In the genomic region with DNA sequence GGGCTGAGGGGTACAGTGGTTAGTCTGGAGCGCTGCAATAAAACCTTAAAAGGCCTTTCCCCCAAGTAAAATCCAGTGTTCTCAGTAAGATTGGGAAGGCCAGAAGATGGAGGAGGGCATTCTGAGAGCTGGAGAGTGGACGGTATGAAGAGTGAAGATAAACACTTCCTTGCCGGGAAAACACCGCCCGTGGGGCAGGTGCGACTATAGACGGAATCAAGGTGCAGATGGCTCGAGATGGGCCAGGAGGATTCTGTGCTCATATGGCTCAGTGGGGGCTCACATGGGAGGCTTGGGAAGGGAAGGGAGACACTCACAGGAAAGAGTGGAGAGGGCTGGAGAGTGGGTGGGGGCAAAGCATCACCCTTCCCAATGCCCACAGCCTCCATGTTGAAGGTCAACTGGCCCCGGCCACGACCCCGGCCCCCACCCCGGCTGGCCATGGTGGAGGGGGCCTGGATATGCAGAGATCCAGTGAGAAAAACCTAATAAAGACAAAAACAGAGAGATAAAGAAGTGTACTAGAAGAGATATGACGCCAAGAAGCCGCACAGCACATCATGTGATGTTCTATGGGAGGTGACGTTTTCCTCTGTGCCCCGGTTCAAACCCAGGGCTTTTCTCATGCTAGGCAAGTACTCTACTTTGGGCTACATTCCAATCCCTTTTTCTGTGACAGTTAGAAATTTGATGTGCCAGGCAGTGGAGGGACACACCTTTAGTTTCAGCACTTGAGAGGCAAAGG, we compare ENCODE assay signal across 26 mouse cellular contexts. TPM values are rescaled to one million over a fixed set of nuclear protein-coding genes. Genes with fewer than 3 reads are reported as not detected.
DNase-seq lines count a peak whose midpoint lies in the region; ATAC-seq and TF ChIP-seq lines count a peak whose summit lies in the region.
"Had no signal": no experiment of that assay in that cellular context is flagged by ENCODE, and none has a peak within 500 bp of the region (broad histone marks: within the 10 kb centered on the region; RNA-seq: fewer than 3 reads in every experiment).

No protein-coding gene starts in this region.

- H3K27me3 ChIP-seq in forebrain, embryonic 13.5 days = 0 out of 2 replicates have a peak, but pooled peaks cover 4% of the 10 kb centered on the region
- no peaks in the 10 kb centered on the region for H3K27me3 ChIP-seq in forebrain, postnatal 0 days (ENCODE audit: insufficient read depth, low read length)
- no peaks in the 10 kb centered on the region for H3K27me3 ChIP-seq in intestine, embryonic 15.5 days (replicated peaks)
- no peaks in the 10 kb centered on the region for H3K27me3 ChIP-seq in intestine, postnatal 0 days (replicated peaks; ENCODE audit: control insufficient read depth, insufficient read depth, low read length)
- no peaks in the 10 kb centered on the region for H3K27me3 ChIP-seq in MEL (ENCODE audit: control insufficient read depth in 1 of 2, insufficient read depth in 2 of 2, low read length in 2 of 2)
- H3K27me3 ChIP-seq: heart, embryonic 15.5 days had no signal

- 82% methylated on average over 16 of the region's 16 CpGs for WGBS in forebrain, embryonic 13.5 days
- WGBS in forebrain, postnatal 0 days = 81% methylated on average over 16 of the region's 16 CpGs
- 84% methylated on average over 16 of the region's 16 CpGs for WGBS in intestine, embryonic 15.5 days
- 85% methylated on average over 16 of the region's 16 CpGs for WGBS in intestine, postnatal 0 days

- no peak for TF ChIP-seq RAD21 in MEL (IDR thresholded peaks at IDR 0.05; ENCODE audit: low read depth, low read length)

- H3K9me3 ChIP-seq in forebrain, embryonic 13.5 days (replicated peaks) = no peaks in the 10 kb centered on the region
- no peaks in the 10 kb centered on the region for H3K9me3 ChIP-seq in forebrain, postnatal 0 days (ENCODE audit: low read length)
- no peaks in the 10 kb centered on the region for H3K9me3 ChIP-seq in intestine, embryonic 15.5 days
- no peaks in the 10 kb centered on the region for H3K9me3 ChIP-seq in intestine, postnatal 0 days (ENCODE audit: control insufficient read depth)
- H3K9me3 ChIP-seq in MEL (replicated peaks; ENCODE audit: insufficient read depth, low read length) = no peaks in the 10 kb centered on the region
- H3K9me3 ChIP-seq: forebrain, embryonic 10.5 days; heart, embryonic 10.5 days; heart, embryonic 15.5 days had no signal

- peaks cover 10% of the 10 kb centered on the region for H3K4me1 ChIP-seq in forebrain, embryonic 13.5 days
- 0 out of 2 replicates have a peak, but pooled peaks cover 5% of the 10 kb centered on the region for H3K4me1 ChIP-seq in forebrain, postnatal 0 days (ENCODE audit: insufficient read depth)
- peaks cover 9% of the 10 kb centered on the region for H3K4me1 ChIP-seq in intestine, embryonic 15.5 days (replicated peaks)
- H3K4me1 ChIP-seq in intestine, postnatal 0 days (replicated peaks; ENCODE audit: control insufficient read depth, insufficient read depth, low read length) = peaks cover 9% of the 10 kb centered on the region; the same call in 1 of the 2 replicates
- peaks cover 11 to 34% of the 10 kb centered on the region in 2 experiments for H3K4me1 ChIP-seq in MEL (ENCODE audit: control insufficient read depth in 1 of 2, insufficient read depth in 2 of 2, low read length in 2 of 2)

- H3K4me2 ChIP-seq in forebrain, embryonic 13.5 days = no peak overlapping the region
- no peak overlapping the region for H3K4me2 ChIP-seq in forebrain, postnatal 0 days (ENCODE audit: low read depth)
- no peak overlapping the region for H3K4me2 ChIP-seq in intestine, embryonic 15.5 days (replicated peaks)
- H3K4me2 ChIP-seq in intestine, postnatal 0 days (replicated peaks; ENCODE audit: low read depth) = no peak overlapping the region
- H3K4me2 ChIP-seq: heart, embryonic 15.5 days; hindbrain, embryonic 14.5 days had no signal

- no peaks in the 10 kb centered on the region; the same call in 1 of the 2 replicates for H3K79me2 ChIP-seq in MEL (ENCODE audit: control insufficient read depth, insufficient read depth, low read length, poor library complexity)

- no peak overlapping the region for H3K27ac ChIP-seq in forebrain, embryonic 13.5 days
- H3K27ac ChIP-seq in forebrain, postnatal 0 days (ENCODE audit: low read depth, low read length) = no peak overlapping the region
- no peak overlapping the region for H3K27ac ChIP-seq in intestine, embryonic 15.5 days
- H3K27ac ChIP-seq in intestine, postnatal 0 days (ENCODE audit: low read depth, low read length) = no peak overlapping the region
- H3K27ac ChIP-seq in MEL (ENCODE audit: control insufficient read depth, low read depth, low read length) = 0 out of 2 replicates have a peak overlapping the region, but pooled peaks have one; percentile 0
- H3K27ac ChIP-seq: forebrain, embryonic 10.5 days; heart, adult 2 months; heart, embryonic 15.5 days; hindbrain, embryonic 14.5 days; hindbrain, postnatal 0 days had no signal

- no peak for ATAC-seq in forebrain, embryonic 13.5 days
- ATAC-seq in forebrain, postnatal 0 days = no peak
- ATAC-seq in intestine, embryonic 15.5 days = no peak
- ATAC-seq in intestine, postnatal 0 days = no peak
- ATAC-seq: forebrain, embryonic 14.5 days; hindbrain, postnatal 0 days; inflammation-experienced regulatory T-cells, adult 6 months had no signal

- no peak for TF ChIP-seq CTCF in forebrain, postnatal 0 days (IDR thresholded peaks at IDR 0.05; ENCODE audit: low read depth)
- no peak for TF ChIP-seq CTCF in intestine, postnatal 0 days (IDR thresholded peaks at IDR 0.05; ENCODE audit: low read depth)
- TF ChIP-seq CTCF in MEL (IDR thresholded peaks at IDR 0.05 in 2 of 3, conservative IDR thresholded peaks at IDR 0.05 in 1 of 3; ENCODE audit: control insufficient read depth in 1 of 3, insufficient read depth in 1 of 3, low read depth in 2 of 3, low read length in 3 of 3, poor library complexity in 1 of 3, severe bottlenecking in 1 of 3) = no peak; a peak in 1 of 6 replicates

- no peak overlapping the region for H3K4me3 ChIP-seq in forebrain, embryonic 13.5 days
- H3K4me3 ChIP-seq in forebrain, postnatal 0 days (ENCODE audit: low read depth, low read length) = no peak overlapping the region
- no peak overlapping the region for H3K4me3 ChIP-seq in intestine, embryonic 15.5 days (replicated peaks)
- no peak overlapping the region for H3K4me3 ChIP-seq in intestine, postnatal 0 days (ENCODE audit: low read depth, low read length)
- H3K4me3 ChIP-seq in MEL (ENCODE audit: control insufficient read depth in 1 of 2, insufficient read depth in 1 of 2, low read depth in 2 of 2, low read length in 2 of 2) = peak overlapping the region in 1 of 2 experiments; percentile 21; a peak in 1 of 4 replicates
- H3K4me3 ChIP-seq: forebrain, embryonic 10.5 days; heart, adult 2 months; heart, embryonic 15.5 days had no signal

- no peak for DNase-seq in forebrain, postnatal 0 days
- DNase-seq in MEL (ENCODE audit: low read depth, low spot score) = peak; percentile 83
- no peak for DNase-seq in layer of hippocampus, adult 8-10 months (ENCODE audit: low spot score in 2 of 2)
- DNase-seq: adrenal gland, postnatal 10 days; adrenal gland, postnatal 36 days; cerebellum, adult 18-20 months; cerebellum, adult 9-10 months; gastrocnemius, postnatal 25 days; heart, adult 2 months; heart, postnatal 14 days; heart, postnatal 4 days; kidney, adult 11 months had no signal

- TF ChIP-seq EP300 in MEL (IDR thresholded peaks at IDR 0.05; ENCODE audit: low read depth in 1 of 2, low read length in 2 of 2) = peak; percentile 50 to 54; a peak in 2 of 4 replicates

- H3K9ac ChIP-seq in forebrain, embryonic 13.5 days = 0 out of 2 replicates have a peak overlapping the region, but pooled peaks have one; percentile 12
- H3K9ac ChIP-seq in forebrain, postnatal 0 days = no peak overlapping the region
- H3K9ac ChIP-seq in intestine, embryonic 15.5 days = 0 out of 2 replicates have a peak overlapping the region, but pooled peaks have one; percentile 8
- H3K9ac ChIP-seq in intestine, postnatal 0 days (ENCODE audit: low read depth, low read length) = no peak overlapping the region
- H3K9ac ChIP-seq in MEL (ENCODE audit: control insufficient read depth, low read depth, low read length, poor library complexity, severe bottlenecking) = peak overlapping the region; percentile 14; the same call in 1 of the 2 replicates
- H3K9ac ChIP-seq: heart, embryonic 15.5 days had no signal

- no peak for TF ChIP-seq POLR2A in MEL (IDR thresholded peaks at IDR 0.05; ENCODE audit: control insufficient read depth in 1 of 2, insufficient read depth in 1 of 2, low read depth in 1 of 2, low read length in 2 of 2, poor library complexity in 1 of 2)

- peaks cover 6% of the 10 kb centered on the region for H3K36me3 ChIP-seq in forebrain, embryonic 13.5 days (ENCODE audit: poor library complexity, severe bottlenecking)
- H3K36me3 ChIP-seq in forebrain, postnatal 0 days (ENCODE audit: insufficient read depth) = no peaks in the 10 kb centered on the region
- no peaks in the 10 kb centered on the region for H3K36me3 ChIP-seq in intestine, embryonic 15.5 days
- H3K36me3 ChIP-seq in intestine, postnatal 0 days (ENCODE audit: control insufficient read depth, insufficient read depth) = 0 out of 2 replicates have a peak, but pooled peaks cover 3% of the 10 kb centered on the region
- H3K36me3 ChIP-seq in MEL (ENCODE audit: control insufficient read depth in 1 of 2, insufficient read depth in 2 of 2, low read length in 2 of 2) = peaks cover 0 to 28% of the 10 kb centered on the region in 2 experiments; a peak in 2 of 4 replicates
- H3K36me3 ChIP-seq: forebrain, embryonic 10.5 days; heart, embryonic 15.5 days had no signal

RNA-seq across cellular contexts. Expression of a gene that starts 5.2 kb away (rescaled TPM):
- 1.2 and 1.3 TPM in 2 replicates for polyA plus RNA-seq in forebrain, embryonic 13.5 days (2015; fragmentation: Nextera tagmentation; extraction: Ambion mirVana)
- not detected in 2 replicates for total RNA-seq in forebrain, postnatal 0 days (2014; rRNA removed)
- polyA plus RNA-seq in forebrain, postnatal 0 days (2015; fragmentation: Nextera tagmentation; extraction: Ambion mirVana) = not detected in 2 replicates
- polyA plus RNA-seq in intestine, embryonic 15.5 days (2015; fragmentation: Nextera tagmentation; extraction: Ambion mirVana) = 0.67 and 1.5 TPM in 2 replicates
- 0.31 and 0.41 TPM in 2 replicates for polyA plus RNA-seq in intestine, postnatal 0 days (2015; fragmentation: Nextera tagmentation; extraction: Ambion mirVana)
- total RNA-seq in MEL (2012; rRNA removed) = not detected in 2 replicates
- 1 to 10 TPM in 1 of 2 experiments, not detected in 1; 1.4 TPM for polyA plus RNA-seq in MEL (2012; ENCODE audit: insufficient read depth in 1 of 2, insufficient read length in 2 of 2, low read depth in 1 of 2, low replicate concordance in 2 of 2, missing spikeins in 1 of 2)
- not detected for total RNA-seq in layer of hippocampus, adult 8-10 months (2022)
- total RNA-seq: adrenal gland, adult 18-20 months; adrenal gland, postnatal 36 days; hindbrain, postnatal 0 days had no signal
- polyA plus RNA-seq: embryonic facial prominence, embryonic 11.5 days; embryonic facial prominence, embryonic 14.5 days; forebrain, embryonic 14.5 days; gonadal fat pad, adult 2 months; heart, adult 2 months had no signal

RNA-seq across cellular contexts. Expression of a gene that starts 12.0 kb away (rescaled TPM):
- 37.5 and 40.2 TPM in 2 replicates for polyA plus RNA-seq in forebrain, embryonic 13.5 days (2015; fragmentation: Nextera tagmentation; extraction: Ambion mirVana)
- total RNA-seq in forebrain, postnatal 0 days (2014; rRNA removed) = 25.7 and 31.8 TPM in 2 replicates
- 27.8 and 35.9 TPM in 2 replicates for polyA plus RNA-seq in forebrain, postnatal 0 days (2015; fragmentation: Nextera tagmentation; extraction: Ambion mirVana)
- polyA plus RNA-seq in intestine, embryonic 15.5 days (2015; fragmentation: Nextera tagmentation; extraction: Ambion mirVana) = 26.5 and 31.3 TPM in 2 replicates
- polyA plus RNA-seq in intestine, postnatal 0 days (2015; fragmentation: Nextera tagmentation; extraction: Ambion mirVana) = 16.4 and 18.7 TPM in 2 replicates
- total RNA-seq in MEL (2012; rRNA removed) = 26.4 and 31.1 TPM in 2 replicates
- polyA plus RNA-seq in MEL (2012; ENCODE audit: insufficient read depth in 1 of 2, insufficient read length in 2 of 2, low read depth in 1 of 2, low replicate concordance in 2 of 2, missing spikeins in 1 of 2) = 10 to 100 TPM in 1 of 2 experiments, not detected in 1; 39.8 TPM
- 10 to 100 TPM; 30.1 to 38.6 (median 32.5) TPM for total RNA-seq in layer of hippocampus, adult 8-10 months (2022)

RNA-seq across cellular contexts. Expression of a gene that starts 14.5 kb away (rescaled TPM):
- polyA plus RNA-seq in forebrain, embryonic 13.5 days (2015; fragmentation: Nextera tagmentation; extraction: Ambion mirVana) = 6.6 and 6.7 TPM in 2 replicates
- 17.7 and 19.3 TPM in 2 replicates for total RNA-seq in forebrain, postnatal 0 days (2014; rRNA removed)
- 17.6 and 19.2 TPM in 2 replicates for polyA plus RNA-seq in forebrain, postnatal 0 days (2015; fragmentation: Nextera tagmentation; extraction: Ambion mirVana)
- polyA plus RNA-seq in intestine, embryonic 15.5 days (2015; fragmentation: Nextera tagmentation; extraction: Ambion mirVana) = 1.9 and 2.3 TPM in 2 replicates
- polyA plus RNA-seq in intestine, postnatal 0 days (2015; fragmentation: Nextera tagmentation; extraction: Ambion mirVana) = 0.92 and 1.3 TPM in 2 replicates
- 0.15 and 0.16 TPM in 2 replicates for total RNA-seq in MEL (2012; rRNA removed)
- polyA plus RNA-seq in MEL (2012; ENCODE audit: insufficient read depth in 1 of 2, insufficient read length in 2 of 2, low read depth in 1 of 2, low replicate concordance in 2 of 2, missing spikeins in 1 of 2) = under 1 TPM in 1 of 2 experiments, not detected in 1; 0.78 TPM
- 10 to 100 TPM; 49.5 to 56.2 (median 52.6) TPM for total RNA-seq in layer of hippocampus, adult 8-10 months (2022)

RNA-seq across cellular contexts. Expression of a gene that starts 19.0 kb away (rescaled TPM):
- polyA plus RNA-seq in forebrain, embryonic 13.5 days (2015; fragmentation: Nextera tagmentation; extraction: Ambion mirVana) = 6.9 and 7.2 TPM in 2 replicates
- total RNA-seq in forebrain, postnatal 0 days (2014; rRNA removed) = 53.5 and 59.9 TPM in 2 replicates
- 3.5 and 3.7 TPM in 2 replicates for polyA plus RNA-seq in forebrain, postnatal 0 days (2015; fragmentation: Nextera tagmentation; extraction: Ambion mirVana)
- polyA plus RNA-seq in intestine, embryonic 15.5 days (2015; fragmentation: Nextera tagmentation; extraction: Ambion mirVana) = 4.8 and 5.7 TPM in 2 replicates
- 2.2 and 2.4 TPM in 2 replicates for polyA plus RNA-seq in intestine, postnatal 0 days (2015; fragmentation: Nextera tagmentation; extraction: Ambion mirVana)
- total RNA-seq in MEL (2012; rRNA removed) = 5.4 and 6.1 TPM in 2 replicates
- polyA plus RNA-seq in MEL (2012; ENCODE audit: insufficient read depth in 1 of 2, insufficient read length in 2 of 2, low read depth in 1 of 2, low replicate concordance in 2 of 2, missing spikeins in 1 of 2) = 10 to 100 TPM in 1 of 2 experiments, not detected in 1; 17.0 TPM
- total RNA-seq in layer of hippocampus, adult 8-10 months (2022) = 10 to 100 TPM; 29.9 to 34.2 (median 31.4) TPM

RNA-seq across cellular contexts. Expression of a gene that starts 24.2 kb away (rescaled TPM):
- polyA plus RNA-seq in forebrain, embryonic 13.5 days (2015; fragmentation: Nextera tagmentation; extraction: Ambion mirVana) = 49.1 and 51.0 TPM in 2 replicates
- total RNA-seq in forebrain, postnatal 0 days (2014; rRNA removed) = 122 and 176 TPM in 2 replicates
- 116 and 135 TPM in 2 replicates for polyA plus RNA-seq in forebrain, postnatal 0 days (2015; fragmentation: Nextera tagmentation; extraction: Ambion mirVana)
- 136 and 146 TPM in 2 replicates for polyA plus RNA-seq in intestine, embryonic 15.5 days (2015; fragmentation: Nextera tagmentation; extraction: Ambion mirVana)
- polyA plus RNA-seq in intestine, postnatal 0 days (2015; fragmentation: Nextera tagmentation; extraction: Ambion mirVana) = 244 and 254 TPM in 2 replicates
- total RNA-seq in MEL (2012; rRNA removed) = 183 and 191 TPM in 2 replicates
- polyA plus RNA-seq in MEL (2012; ENCODE audit: insufficient read depth in 1 of 2, insufficient read length in 2 of 2, low read depth in 1 of 2, low replicate concordance in 2 of 2, missing spikeins in 1 of 2) = 1,000 to 10,000 TPM in 1 of 2 experiments, 100 to 1,000 TPM in 1; 237 to 1,680 TPM
- total RNA-seq in layer of hippocampus, adult 8-10 months (2022) = 10 to 100 TPM; 23.9 to 39.1 (median 31.6) TPM

Comparison
In these comparisons a context has a peak if more than half of its experiments do, and no peak if none do; other contexts are left out.
1. H3K9ac ChIP-seq: peak in forebrain, embryonic 13.5 days (single experiment), intestine, embryonic 15.5 days (single experiment) and MEL (single experiment); none in forebrain, postnatal 0 days (single experiment) and intestine, postnatal 0 days (single experiment).